Mouse (Mus musculus): Measurements from ENCODE around the gene Zbtb20. TPM values are rescaled to one million over a fixed set of nuclear protein-coding genes. Genes with fewer than 3 reads are reported as not detected.

Gene Zbtb20
- polyA plus RNA-seq, 1 experiment = 13.7 TPM

DNA sequence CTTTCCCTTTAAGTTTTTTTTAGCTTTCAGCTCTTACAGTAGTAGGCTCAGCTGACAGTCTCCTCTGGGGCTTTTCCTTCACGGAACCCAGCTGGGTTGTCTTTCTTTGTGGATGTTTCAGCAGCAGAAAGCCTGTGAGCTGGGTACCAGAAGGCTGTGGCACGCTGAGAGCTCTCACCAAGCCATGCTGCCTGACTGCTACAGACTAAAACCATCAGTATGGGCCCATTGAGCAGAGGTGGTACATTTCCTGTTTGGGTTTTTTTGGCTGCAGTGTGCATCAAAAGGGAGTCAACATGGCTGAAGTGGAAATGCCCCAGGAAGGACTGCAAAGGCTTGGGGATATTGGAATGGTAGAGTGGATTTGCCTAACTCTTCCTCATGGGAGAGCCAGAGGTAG is 724.0 kb downstream of the Zbtb20 start:
- Histone ChIP-seq H3K4me3 (ENCODE audit: insufficient read depth, low read length) (no peak overlapping the region), H3K4me1 (ENCODE audit: control insufficient read depth, insufficient read depth, low read length) (no peaks in the 10 kb centered on the region), H3K27ac (ENCODE audit: insufficient read depth, low read length) (no peak overlapping the region)
- TF ChIP-seq CTCF (IDR thresholded peaks at IDR 0.05; ENCODE audit: borderline replicate concordance, insufficient read depth, low read length) (no peak), POLR2A (IDR thresholded peaks at IDR 0.05; ENCODE audit: low read depth, low read length) (no peak)

DNA sequence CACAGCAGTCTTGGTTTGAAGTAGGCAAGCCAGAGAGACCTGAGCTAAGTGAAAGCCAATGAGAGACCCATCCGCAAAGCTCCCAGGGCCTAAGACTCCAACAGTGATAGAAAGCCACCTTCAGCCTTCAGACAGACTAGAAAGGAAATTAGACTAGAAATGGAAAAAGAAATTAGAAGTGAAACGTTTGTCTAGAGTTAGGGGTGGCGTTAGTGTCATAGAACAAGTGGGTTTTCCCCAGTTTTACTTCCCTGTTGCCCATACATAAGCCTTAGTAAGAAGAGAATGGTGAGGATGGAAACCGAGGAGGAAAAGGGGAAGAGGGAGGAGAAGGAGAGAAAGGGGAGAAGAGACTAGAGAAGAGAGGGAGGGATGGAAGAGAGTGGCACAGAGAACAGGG is 726.9 kb downstream of the Zbtb20 start:
- no peak for TF ChIP-seq POLR2A (IDR thresholded peaks at IDR 0.05; ENCODE audit: low read depth, low read length)
- TF ChIP-seq CTCF (IDR thresholded peaks at IDR 0.05; ENCODE audit: borderline replicate concordance, insufficient read depth, low read length) = no peak
- Histone ChIP-seq H3K4me3 (ENCODE audit: insufficient read depth, low read length) (no peak overlapping the region), H3K4me1 (ENCODE audit: control insufficient read depth, insufficient read depth, low read length) (no peaks in the 10 kb centered on the region), H3K27ac (ENCODE audit: insufficient read depth, low read length) (no peak overlapping the region)

DNA sequence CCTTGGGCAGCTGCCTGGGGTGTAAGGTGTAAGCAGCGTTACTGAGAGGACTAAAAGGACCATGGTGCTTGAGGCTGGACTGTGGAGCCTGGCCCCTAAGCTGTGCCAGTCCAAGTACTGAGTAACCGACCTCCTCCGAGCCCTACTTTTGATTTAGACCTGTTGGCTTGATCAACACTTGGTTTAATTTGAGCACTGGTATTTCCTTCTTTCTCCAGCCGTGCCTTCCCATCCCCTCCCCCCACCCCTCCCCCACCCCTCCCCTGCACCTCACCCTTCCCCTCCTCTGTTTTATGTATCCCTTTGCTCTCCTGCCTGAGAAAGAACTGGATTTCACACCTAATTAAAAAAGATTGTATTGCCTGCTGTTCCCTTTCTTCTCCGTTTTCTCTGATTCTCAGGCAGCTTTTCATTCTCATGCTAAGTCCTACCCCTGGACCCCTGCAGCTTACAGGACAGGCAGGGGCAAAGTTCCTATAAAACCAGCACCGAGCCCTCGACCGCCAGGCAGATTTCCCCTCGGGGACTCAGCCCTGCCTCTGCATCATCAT is 728.0 kb downstream of the Zbtb20 start:
- H3K4me1 ChIP-seq (ENCODE audit: control insufficient read depth, insufficient read depth, low read length) = no peaks in the 10 kb centered on the region
- H3K4me3 ChIP-seq (ENCODE audit: insufficient read depth, low read length) = no peak overlapping the region
- TF ChIP-seq POLR2A (IDR thresholded peaks at IDR 0.05; ENCODE audit: low read depth, low read length) = no peak
- TF ChIP-seq CTCF (IDR thresholded peaks at IDR 0.05; ENCODE audit: borderline replicate concordance, insufficient read depth, low read length) = no peak
- H3K27ac ChIP-seq (ENCODE audit: insufficient read depth, low read length) = no peak overlapping the region

DNA sequence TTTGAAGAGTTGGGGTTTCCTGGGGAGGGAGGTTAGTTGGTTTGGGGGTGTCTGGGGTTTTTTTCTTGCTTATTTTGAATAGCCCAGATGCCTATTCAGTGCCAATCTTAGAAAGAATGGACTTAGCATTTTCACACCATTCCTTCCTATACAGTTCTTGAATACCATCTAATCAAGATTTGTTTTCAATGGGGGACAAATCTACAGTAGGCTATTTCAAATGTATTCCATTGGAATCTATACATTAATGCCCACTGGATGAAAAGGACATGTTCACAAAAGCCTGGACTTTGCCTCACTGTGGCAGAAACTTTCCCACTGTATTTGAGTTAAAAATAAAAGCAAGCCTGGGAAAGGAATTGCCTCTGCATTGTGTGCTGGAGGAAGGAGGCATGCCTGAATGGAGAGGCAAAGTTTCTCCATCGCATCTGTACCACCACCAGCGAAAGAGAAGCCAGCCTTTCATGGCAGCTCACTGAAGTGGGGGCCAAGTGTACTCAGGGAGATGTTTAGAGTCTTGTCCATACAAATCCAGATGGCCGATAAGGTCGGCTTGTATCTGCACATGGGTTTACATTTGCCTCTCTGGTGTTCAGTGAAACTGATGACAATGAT is 728.8 kb downstream of the Zbtb20 start:
- TF ChIP-seq CTCF (IDR thresholded peaks at IDR 0.05; ENCODE audit: borderline replicate concordance, insufficient read depth, low read length) (no peak), POLR2A (IDR thresholded peaks at IDR 0.05; ENCODE audit: low read depth, low read length) (no peak)

DNA sequence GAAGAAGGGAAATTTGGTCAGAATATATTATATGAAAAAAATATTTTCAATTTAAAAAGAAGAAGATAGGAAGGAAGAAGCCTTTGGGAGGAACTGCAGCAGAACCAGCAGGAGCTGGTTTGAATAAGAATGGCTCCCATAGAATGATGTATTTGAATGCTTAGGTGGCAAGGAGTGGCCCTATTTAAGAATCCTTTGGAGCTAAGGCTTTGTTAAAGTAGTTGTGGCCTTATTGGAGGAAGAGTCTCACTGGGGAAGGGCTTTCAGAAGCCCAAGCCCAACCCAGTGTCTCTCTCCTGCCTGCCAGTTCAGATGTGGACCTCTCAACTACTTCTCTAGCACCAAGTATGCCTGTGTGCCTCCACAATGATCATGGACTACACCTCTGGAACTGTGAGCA is 731.4 kb downstream of the Zbtb20 start:
- Histone ChIP-seq H3K4me1 (ENCODE audit: control insufficient read depth, insufficient read depth, low read length) (no peaks in the 10 kb centered on the region), H3K27ac (ENCODE audit: insufficient read depth, low read length) (no peak overlapping the region), H3K4me3 (ENCODE audit: insufficient read depth, low read length) (no peak overlapping the region)
- TF ChIP-seq CTCF (IDR thresholded peaks at IDR 0.05; ENCODE audit: borderline replicate concordance, insufficient read depth, low read length) = no peak
- TF ChIP-seq POLR2A (IDR thresholded peaks at IDR 0.05; ENCODE audit: low read depth, low read length) = no peak

More for the DNA sequence above, 728.8 kb downstream of the Zbtb20 start:
- no peaks in the 10 kb centered on the region for H3K4me1 ChIP-seq (ENCODE audit: control insufficient read depth, insufficient read depth, low read length)
- no peak overlapping the region for H3K27ac ChIP-seq (ENCODE audit: insufficient read depth, low read length)
- H3K4me3 ChIP-seq (ENCODE audit: insufficient read depth, low read length) = no peak overlapping the region

DNA sequence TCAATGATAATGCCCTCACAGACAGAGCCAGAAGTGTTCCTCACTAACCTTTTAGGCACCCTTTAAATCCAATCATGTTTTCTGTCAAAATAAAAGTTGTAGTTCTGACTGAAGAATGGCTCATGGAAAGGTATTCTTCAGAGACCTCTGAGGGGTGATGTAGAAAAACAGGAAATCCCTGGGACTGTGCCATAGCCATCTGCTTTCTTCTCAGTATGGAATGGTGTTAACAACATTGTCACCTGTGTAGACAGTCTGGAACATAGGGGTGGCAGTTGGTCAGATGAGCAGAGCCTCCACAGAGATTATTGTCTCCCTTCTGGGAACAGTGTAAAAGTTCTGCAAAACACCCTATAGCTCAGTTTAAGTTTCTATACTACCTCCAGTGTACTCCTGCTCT is 732.4 kb downstream of the Zbtb20 start:
- Histone ChIP-seq H3K4me1 (ENCODE audit: control insufficient read depth, insufficient read depth, low read length) (no peaks in the 10 kb centered on the region), H3K27ac (ENCODE audit: insufficient read depth, low read length) (no peak overlapping the region), H3K4me3 (ENCODE audit: insufficient read depth, low read length) (no peak overlapping the region)
- no peak for TF ChIP-seq CTCF (IDR thresholded peaks at IDR 0.05; ENCODE audit: borderline replicate concordance, insufficient read depth, low read length)
- TF ChIP-seq POLR2A (IDR thresholded peaks at IDR 0.05; ENCODE audit: low read depth, low read length) = no peak

DNA sequence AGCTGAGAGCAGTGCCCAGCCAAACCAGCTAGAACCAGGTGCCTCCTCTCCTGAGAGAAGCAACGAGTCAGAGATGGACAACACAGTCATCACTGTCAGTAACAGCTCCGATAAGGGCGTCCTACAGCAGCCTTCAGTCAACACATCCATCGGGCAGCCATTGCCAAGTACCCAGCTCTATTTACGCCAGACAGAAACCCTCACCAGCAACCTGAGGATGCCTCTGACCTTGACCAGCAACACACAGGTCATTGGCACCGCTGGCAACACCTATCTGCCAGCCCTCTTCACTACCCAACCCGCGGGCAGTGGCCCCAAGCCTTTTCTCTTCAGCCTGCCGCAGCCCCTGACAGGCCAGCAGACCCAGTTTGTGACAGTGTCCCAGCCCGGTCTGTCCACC is 734.7 kb downstream of the Zbtb20 start:
- TF ChIP-seq CTCF (IDR thresholded peaks at IDR 0.05; ENCODE audit: borderline replicate concordance, insufficient read depth, low read length) (no peak), POLR2A (IDR thresholded peaks at IDR 0.05; ENCODE audit: low read depth, low read length) (no peak)
- no peaks in the 10 kb centered on the region for H3K4me1 ChIP-seq (ENCODE audit: control insufficient read depth, insufficient read depth, low read length)
- no peak overlapping the region for H3K27ac ChIP-seq (ENCODE audit: insufficient read depth, low read length)
- no peak overlapping the region for H3K4me3 ChIP-seq (ENCODE audit: insufficient read depth, low read length)

DNA sequence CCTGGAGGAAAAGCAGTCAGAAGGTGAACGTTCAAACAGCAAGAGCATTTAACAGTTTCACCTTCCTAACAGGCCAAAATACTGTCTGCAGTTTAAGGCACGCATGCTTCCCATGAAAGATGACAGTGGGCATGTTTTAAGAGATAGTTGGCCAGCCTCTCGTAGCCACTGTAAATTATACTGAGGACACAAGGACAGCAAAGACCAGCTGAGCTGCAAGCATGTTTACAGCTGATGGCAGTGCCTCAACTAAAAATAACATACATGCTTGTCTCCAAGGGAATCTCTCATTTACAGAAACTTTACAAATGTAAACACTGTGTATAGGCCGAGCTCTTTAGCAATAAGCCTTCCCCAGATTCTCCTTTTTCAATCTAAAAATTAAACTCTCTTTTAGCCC is 740.7 kb downstream of the Zbtb20 start:
- TF ChIP-seq CTCF (IDR thresholded peaks at IDR 0.05; ENCODE audit: borderline replicate concordance, insufficient read depth, low read length) = no peak
- no peak for TF ChIP-seq POLR2A (IDR thresholded peaks at IDR 0.05; ENCODE audit: low read depth, low read length)
- Histone ChIP-seq H3K4me1 (ENCODE audit: control insufficient read depth, insufficient read depth, low read length) (no peaks in the 10 kb centered on the region; the same call in 1 of the 2 replicates), H3K27ac (ENCODE audit: insufficient read depth, low read length) (no peak overlapping the region), H3K4me3 (ENCODE audit: insufficient read depth, low read length) (no peak overlapping the region)

DNA sequence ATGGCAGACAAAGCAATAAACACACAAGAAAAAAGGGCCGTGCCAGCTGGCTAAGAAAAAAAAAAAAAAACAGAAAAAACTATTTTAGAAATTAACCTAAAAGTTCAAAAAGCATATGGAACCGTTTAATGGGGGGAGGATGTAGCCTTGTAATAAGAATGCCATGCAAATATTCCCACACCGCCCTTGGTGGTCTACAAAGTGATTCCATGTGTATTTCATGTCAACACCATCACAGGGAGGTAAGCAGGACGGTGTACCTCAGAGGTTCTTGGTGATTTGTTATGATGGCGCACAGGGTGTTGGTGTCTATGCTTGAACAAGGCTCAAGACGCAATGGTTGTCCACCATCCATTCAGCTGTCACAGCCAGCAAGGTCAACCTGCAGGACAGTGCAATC is 741.7 kb downstream of the Zbtb20 start:
- Histone ChIP-seq H3K4me3 (ENCODE audit: insufficient read depth, low read length) (no peak overlapping the region), H3K27ac (ENCODE audit: insufficient read depth, low read length) (no peak overlapping the region), H3K4me1 (ENCODE audit: control insufficient read depth, insufficient read depth, low read length) (no peaks in the 10 kb centered on the region; the same call in 1 of the 2 replicates)
- TF ChIP-seq CTCF (IDR thresholded peaks at IDR 0.05; ENCODE audit: borderline replicate concordance, insufficient read depth, low read length) (no peak), POLR2A (IDR thresholded peaks at IDR 0.05; ENCODE audit: low read depth, low read length) (no peak)

DNA sequence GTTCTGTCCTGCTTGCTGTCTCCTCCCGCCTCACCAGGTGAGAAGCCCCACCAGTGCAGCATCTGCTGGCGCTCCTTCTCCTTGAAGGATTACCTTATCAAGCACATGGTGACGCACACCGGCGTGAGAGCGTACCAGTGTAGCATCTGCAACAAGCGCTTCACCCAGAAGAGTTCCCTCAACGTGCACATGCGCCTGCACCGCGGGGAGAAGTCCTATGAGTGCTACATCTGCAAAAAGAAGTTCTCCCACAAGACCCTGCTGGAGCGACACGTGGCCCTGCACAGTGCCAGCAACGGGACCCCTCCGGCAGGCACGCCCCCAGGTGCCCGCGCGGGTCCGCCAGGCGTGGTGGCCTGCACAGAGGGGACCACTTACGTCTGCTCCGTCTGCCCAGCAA is 742.6 kb downstream of the Zbtb20 start:
- Histone ChIP-seq H3K27ac (ENCODE audit: insufficient read depth, low read length) (no peak overlapping the region), H3K4me1 (ENCODE audit: control insufficient read depth, insufficient read depth, low read length) (no peaks in the 10 kb centered on the region; the same call in 1 of the 2 replicates), H3K4me3 (ENCODE audit: insufficient read depth, low read length) (no peak overlapping the region)
- TF ChIP-seq POLR2A (IDR thresholded peaks at IDR 0.05; ENCODE audit: low read depth, low read length) (no peak), CTCF (IDR thresholded peaks at IDR 0.05; ENCODE audit: borderline replicate concordance, insufficient read depth, low read length) (no peak)
